Mouse (Mus musculus): ENCODE results near the gene Tcf7l1. TPM values are rescaled to one million over a fixed set of nuclear protein-coding genes. Genes with fewer than 3 reads are reported as not detected.
A peak's percentile ranks its signal among the peaks of the same experiment; 100 is the strongest.

The Tcf7l1 gene
- total RNA-seq, 2 experiments from 2014 or later, result 4.9 to 7.5 TPM

DNA sequence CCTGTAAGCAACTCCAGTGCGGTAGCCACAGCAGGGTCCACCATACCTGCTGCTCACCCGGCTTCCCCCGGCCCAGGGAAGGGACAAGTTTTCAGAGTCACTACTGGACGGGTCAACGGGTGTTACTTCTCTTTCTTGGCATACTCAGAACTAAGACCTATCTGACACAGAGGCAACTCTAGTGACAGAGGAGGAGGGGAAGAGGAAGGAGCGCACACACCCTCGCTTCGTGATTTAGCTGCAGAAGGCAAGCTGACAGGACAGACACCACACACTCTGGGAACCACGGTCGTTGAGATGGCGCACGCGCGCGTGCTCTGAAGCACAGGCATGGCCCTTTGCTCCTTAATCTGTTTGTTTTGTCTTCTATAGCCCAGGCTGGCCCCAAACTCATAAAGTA is 36.2 kb downstream of the Tcf7l1 start:
- TF ChIP-seq CTCF (IDR thresholded peaks at IDR 0.05), result no peak
- Histone ChIP-seq H3K27ac (no peak overlapping the region), H3K4me3 (no peak overlapping the region)
- peak; percentile 9 for DNase-seq
- intact Hi-C loops (cut with DNase I), result loop anchor here (5.0 kb wide), 1 partner anchor 76 kb away; no protein-coding TSS in a partner anchor

GRCm38 (mm10) chr6:72751210-72751609 is 37.8 kb downstream of the Tcf7l1 start:
- no peak overlapping the region for H3K4me3 ChIP-seq
- no peak overlapping the region for H3K27ac ChIP-seq
- peak; percentile 12 for DNase-seq
- peak; percentile 41 for TF ChIP-seq CTCF (IDR thresholded peaks at IDR 0.05)
- intact Hi-C loops (cut with DNase I), result loop anchor here (5.0 kb wide), 1 partner anchor 74 kb away; no protein-coding TSS in a partner anchor

- intact Hi-C loops (cut with DNase I), result loop anchor here (5.0 kb wide), 1 partner anchor 38 kb away; the partner anchor contains the start of gene Tcf7l1
- peak; percentile 29 for DNase-seq
- H3K4me3 ChIP-seq, result peak overlapping the region; percentile 49
- peak overlapping the region; percentile 59 for H3K27ac ChIP-seq
- no peak for TF ChIP-seq CTCF (IDR thresholded peaks at IDR 0.05)
Observed at GRCm38 (mm10) chr6:72748882-72749437, 40.1 kb downstream of the Tcf7l1 start.

- peak overlapping the region; percentile 59 for H3K27ac ChIP-seq
- intact Hi-C loops (cut with DNase I), result loop anchor here (5.0 kb wide), 1 partner anchor 39 kb away; the partner anchor contains the start of gene Tcf7l1
- peak overlapping the region; percentile 49 for H3K4me3 ChIP-seq
- no peak for TF ChIP-seq CTCF (IDR thresholded peaks at IDR 0.05)
- DNase-seq, result no peak
Observed at GRCm38 (mm10) chr6:72748421-72748820, 40.6 kb downstream of the Tcf7l1 start.

DNA sequence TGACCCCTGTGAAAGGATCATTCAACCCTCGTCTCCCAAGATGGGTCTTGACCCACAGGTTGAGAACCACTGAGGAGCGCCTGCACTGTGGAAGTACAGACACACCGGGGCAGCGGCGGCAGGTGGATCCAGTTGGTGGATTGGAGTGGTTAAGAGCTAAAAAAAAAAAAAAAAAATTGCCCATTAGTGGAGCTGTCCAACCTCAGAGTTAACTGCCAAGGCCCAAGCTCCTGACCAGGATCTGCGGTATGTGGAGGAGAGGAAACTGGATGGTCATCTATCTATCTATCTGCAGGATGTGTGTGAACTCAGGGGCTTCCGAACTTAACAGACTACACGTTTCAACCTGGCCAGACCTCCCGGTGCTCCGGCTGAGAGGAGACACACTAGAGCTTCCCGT is 41.2 kb downstream of the Tcf7l1 start:
- intact Hi-C loops (cut with DNase I), result loop anchor here (5.0 kb wide), 1 partner anchor 39 kb away; the partner anchor contains the start of gene Tcf7l1
- no peak for DNase-seq
- Histone ChIP-seq H3K4me3 (no peak overlapping the region), H3K27ac (peak overlapping the region; percentile 59; the same call in 1 of the 2 replicates)
- TF ChIP-seq CTCF (IDR thresholded peaks at IDR 0.05), result no peak

DNA sequence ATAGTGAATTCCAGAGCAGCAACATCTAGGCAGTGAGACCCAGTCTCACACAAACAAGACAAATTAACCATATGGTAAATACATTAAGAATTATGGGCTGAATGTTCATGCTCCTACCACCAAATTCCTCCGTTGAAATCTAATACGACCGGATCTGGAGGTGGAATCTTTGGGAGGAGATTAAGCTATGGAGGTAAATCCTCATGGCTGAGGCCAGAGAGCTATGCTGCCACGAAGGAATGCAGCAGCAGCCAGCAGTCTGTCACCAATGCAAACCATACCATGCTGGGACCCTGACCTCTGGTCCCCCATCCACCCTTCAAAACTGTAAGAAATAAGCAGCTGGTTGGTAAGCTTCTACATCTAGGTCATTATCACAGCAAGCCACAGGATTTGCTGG is 41.9 kb downstream of the Tcf7l1 start:
- intact Hi-C loops (cut with DNase I), result loop anchor here (5.0 kb wide), 1 partner anchor 40 kb away; the partner anchor contains the start of gene Tcf7l1
- no peak overlapping the region for H3K4me3 ChIP-seq
- DNase-seq, result peak; percentile 6
- TF ChIP-seq CTCF (IDR thresholded peaks at IDR 0.05), result no peak
- H3K27ac ChIP-seq, result no peak overlapping the region

DNA sequence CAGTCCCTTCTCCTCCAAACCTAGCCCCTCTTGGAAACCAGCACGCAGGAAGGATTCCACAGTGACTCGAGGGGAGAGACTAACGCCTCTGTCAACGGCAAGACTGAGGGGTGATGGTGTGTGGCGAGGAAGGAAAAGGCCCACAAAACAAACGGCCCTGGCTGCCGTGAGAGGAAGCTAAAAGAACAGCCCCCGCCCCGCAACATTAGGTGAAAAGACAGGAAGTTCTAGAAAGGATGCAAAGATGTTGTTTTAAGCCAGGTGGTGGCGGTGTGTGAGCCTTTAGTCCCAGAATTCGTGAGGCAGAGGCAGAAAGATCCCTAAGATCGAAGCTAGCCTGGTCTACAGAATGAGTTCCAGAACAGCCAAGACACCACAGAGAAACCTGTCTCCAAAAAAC is 43.3 kb downstream of the Tcf7l1 start:
- Histone ChIP-seq H3K4me3 (no peak overlapping the region), H3K27ac (no peak overlapping the region)
- DNase-seq, result no peak
- intact Hi-C loops (cut with DNase I), result loop anchor here (5.0 kb wide), 1 partner anchor 42 kb away; the partner anchor contains the start of gene Tcf7l1
- no peak for TF ChIP-seq CTCF (IDR thresholded peaks at IDR 0.05)

DNA sequence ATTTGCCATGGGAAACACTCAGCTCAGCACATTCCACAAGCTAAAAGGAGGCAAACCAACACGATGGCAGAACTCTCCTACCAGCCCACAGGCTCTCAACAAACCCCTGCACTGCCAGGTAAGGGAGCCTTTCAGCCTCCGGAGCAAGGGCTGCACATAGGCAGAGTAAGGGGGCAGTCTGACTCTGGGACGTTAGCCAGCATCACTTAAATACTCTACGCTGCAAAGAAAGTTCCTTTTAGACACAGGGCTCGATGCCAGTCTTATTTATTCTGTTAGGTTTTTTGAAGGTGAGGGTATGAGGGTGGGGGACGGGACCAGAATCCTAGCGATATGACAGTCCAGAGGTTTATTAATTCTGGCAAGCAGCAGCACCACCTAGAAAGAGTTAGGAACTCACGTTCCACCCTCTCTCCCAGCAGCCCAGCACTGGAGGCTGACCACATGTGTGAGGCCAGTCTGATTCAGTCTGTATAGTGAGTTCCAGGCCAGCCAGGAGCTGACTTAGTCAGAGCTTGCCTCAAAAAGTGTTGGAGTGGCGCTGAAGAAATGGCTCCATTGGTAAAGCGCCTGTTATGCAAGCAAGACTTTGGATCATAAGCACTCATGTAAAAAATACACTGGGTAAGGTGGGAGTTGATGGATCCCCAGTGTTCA is 44.8 kb downstream of the Tcf7l1 start:
- DNase-seq, result no peak
- Histone ChIP-seq H3K27ac (no peak overlapping the region), H3K4me3 (no peak overlapping the region)
- intact Hi-C loops (cut with DNase I), result no loop called here
- TF ChIP-seq CTCF (IDR thresholded peaks at IDR 0.05), result no peak

GRCm38 (mm10) chr6:72743624-72744041 is 45.4 kb downstream of the Tcf7l1 start:
- no peak overlapping the region for H3K27ac ChIP-seq
- no peak for TF ChIP-seq CTCF (IDR thresholded peaks at IDR 0.05)
- intact Hi-C loops (cut with DNase I), result no loop called here
- H3K4me3 ChIP-seq, result no peak overlapping the region
- DNase-seq, result no peak

GRCm38 (mm10) chr6:72742331-72742730 is 46.7 kb downstream of the Tcf7l1 start:
- intact Hi-C loops (cut with DNase I), result no loop called here
- TF ChIP-seq CTCF (IDR thresholded peaks at IDR 0.05), result no peak
- DNase-seq, result no peak
- Histone ChIP-seq H3K27ac (no peak overlapping the region), H3K4me3 (no peak overlapping the region)

- DNase-seq, result peak; percentile 55
- Histone ChIP-seq H3K27ac (0 out of 2 replicates have a peak overlapping the region, but pooled peaks have one; percentile 31), H3K4me3 (peak overlapping the region; percentile 33)
- peak; percentile 33; the same call in 1 of the 2 replicates for TF ChIP-seq CTCF (IDR thresholded peaks at IDR 0.05)
- intact Hi-C loops (cut with DNase I), result no loop called here
Observed at GRCm38 (mm10) chr6:72740596-72741421, 48.2 kb downstream of the Tcf7l1 start.

DNA sequence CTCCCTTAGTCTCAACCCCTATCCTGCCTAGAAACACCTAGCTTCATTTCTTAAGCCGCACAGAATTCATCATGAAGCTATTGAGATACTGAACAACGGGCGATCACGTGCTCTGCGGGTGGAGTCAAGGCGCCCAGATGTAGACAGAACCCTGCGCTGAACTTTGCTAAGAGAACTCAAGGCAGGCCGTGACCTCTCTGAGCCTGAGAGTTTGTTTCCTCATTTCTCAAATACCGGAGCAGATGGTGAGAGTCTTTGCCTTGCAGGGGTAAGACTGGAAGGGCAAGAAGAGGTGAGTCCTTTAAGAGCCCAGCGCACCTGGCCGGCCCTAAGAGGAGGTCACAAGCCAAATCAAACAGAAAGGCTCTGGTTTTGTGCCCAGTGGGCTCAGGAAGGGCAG is 52.2 kb downstream of the Tcf7l1 start:
- Histone ChIP-seq H3K4me3 (no peak overlapping the region), H3K27ac (no peak overlapping the region)
- TF ChIP-seq CTCF (IDR thresholded peaks at IDR 0.05), result no peak
- DNase-seq, result no peak
- intact Hi-C loops (cut with DNase I), result no loop called here
